Mouse (Mus musculus): ENCODE results near the gene Il18bp. TPM values are rescaled to one million over a fixed set of nuclear protein-coding genes. Genes with fewer than 3 reads are reported as not detected.
"Not testable (repeated sequence)": the region's sequence is repeated elsewhere in the genome, so short reads cannot be mapped to it uniquely, and the experiment has no call there.

The Il18bp gene
- polyA plus RNA-seq (2016; fragmentation: Nextera tagmentation; extraction: Ambion mirVana), result 2.3 and 3.4 TPM in 2 replicates

DNA sequence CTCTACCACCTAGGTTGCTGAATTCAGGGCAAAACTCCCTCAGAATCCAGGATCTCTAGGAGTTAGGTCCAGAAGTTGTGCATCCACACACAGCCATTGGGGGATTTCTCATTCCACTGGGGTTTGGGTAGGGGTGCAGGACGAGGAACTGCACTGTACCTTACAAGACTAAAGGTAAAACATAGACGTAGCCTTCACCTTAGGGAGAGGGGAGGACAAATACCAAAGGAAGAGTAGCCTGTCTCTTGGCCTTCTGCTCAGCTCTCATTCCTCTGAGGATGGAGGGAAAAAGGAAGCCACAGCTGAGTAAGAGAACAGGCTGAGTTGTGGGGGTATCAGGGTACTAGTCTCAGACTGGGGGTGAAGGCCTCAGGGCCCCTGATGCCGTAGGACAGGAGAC is at the start of gene Il18bp:
TSS of gene Il18bp (minus strand) at position 101 of the 400 bp plus-strand sequence.
- Histone ChIP-seq H3K4me1 (no peaks in the 10 kb centered on the region), H3K36me3 (peaks cover 99% of the 10 kb centered on the region), H3K27me3 (ENCODE audit: low read depth, poor library complexity, severe bottlenecking) (no peaks in the 10 kb centered on the region), H3K27ac (no peak within 1 kb of the TSS), H3K9me3 (replicated peaks) (no peaks in the 10 kb centered on the region), H3K4me3 (no peak within 1 kb of the TSS)
- WGBS, result 91% methylated on average over 3 of the region's 3 CpGs
- no peak for DNase-seq (ENCODE audit: low spot score)

DNA sequence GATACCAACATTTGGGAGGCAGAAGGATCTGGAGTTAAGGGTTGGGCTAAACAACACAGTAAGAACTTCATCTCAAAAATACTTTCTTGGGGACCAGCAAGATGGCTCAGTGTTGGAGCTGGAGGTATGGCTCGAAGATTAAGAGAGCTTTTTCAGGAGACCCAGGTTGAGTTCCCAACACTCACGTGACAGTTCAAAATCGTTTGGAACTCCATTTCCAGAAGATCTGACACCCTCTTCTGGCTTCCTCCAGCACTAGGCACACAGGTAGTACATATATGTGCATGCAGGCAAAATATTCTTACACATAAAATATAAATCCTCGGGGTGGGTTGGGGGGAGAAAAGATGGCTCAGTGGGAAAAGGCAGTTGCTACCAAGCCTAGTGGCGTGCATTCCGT is 47.9 kb upstream of the Il18bp start:
- DNase-seq (ENCODE audit: low spot score), result no peak
- peak overlapping the region; percentile 90 for H3K27ac ChIP-seq
- H3K27me3 ChIP-seq (ENCODE audit: low read depth, poor library complexity, severe bottlenecking), result no peaks in the 10 kb centered on the region

DNA sequence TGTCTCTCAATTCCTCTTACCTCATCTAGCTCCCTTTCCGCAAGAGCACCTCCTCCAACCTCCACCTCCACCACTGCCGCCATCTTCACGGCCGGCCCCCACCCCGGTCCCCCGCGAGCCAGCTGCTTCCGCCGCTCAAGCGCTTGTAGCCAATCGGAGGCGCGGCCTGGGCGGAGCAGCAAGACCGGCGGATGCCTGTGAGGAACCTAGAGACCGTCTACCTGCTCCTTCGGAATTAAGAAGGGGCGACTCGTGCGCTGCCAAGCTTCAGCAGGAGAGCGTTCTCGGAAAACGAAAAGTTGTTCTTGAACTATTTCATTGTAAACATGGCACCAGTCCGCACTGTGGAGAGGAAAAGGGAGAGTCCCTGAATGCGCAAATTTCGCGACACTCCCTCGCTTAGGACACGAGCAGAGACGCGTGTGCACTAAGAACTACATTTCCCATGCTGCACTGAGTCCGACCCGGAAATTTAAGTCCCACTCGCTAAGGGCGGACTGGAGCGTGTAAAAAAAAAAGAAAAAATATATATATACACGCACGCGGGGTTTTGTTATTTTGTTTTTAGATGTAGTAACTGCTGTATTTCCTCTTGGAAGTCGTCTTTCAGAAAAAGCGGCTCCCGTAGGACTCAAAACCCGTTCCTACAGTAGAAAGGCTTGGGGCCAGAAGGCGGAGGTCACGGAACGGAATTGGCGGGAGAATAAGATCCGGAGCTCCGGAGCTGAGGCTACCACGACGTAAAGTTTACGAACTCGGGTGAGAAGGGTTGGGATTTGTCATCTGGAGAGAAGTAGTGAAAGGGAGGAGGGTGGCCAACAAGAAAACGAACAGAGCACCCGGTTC is 46.8 kb upstream of the Il18bp start, which contains the start of the genes Rnf121, Xndc1 and Xntrpc:
TSS of gene Rnf121 (minus strand) at position 424 of the 846 bp plus-strand sequence.
TSS of gene Xndc1 (plus strand) at position 466 of the 846 bp plus-strand sequence.
TSS of gene Xntrpc (plus strand) at position 668 of the 846 bp plus-strand sequence.
- Histone ChIP-seq H3K27ac (peak within 1 kb of the TSS; percentile 90), H3K27me3 (ENCODE audit: low read depth, poor library complexity, severe bottlenecking) (no peaks in the 10 kb centered on the region), H3K9me3 (replicated peaks) (no peaks in the 10 kb centered on the region), H3K4me1 (peaks cover 16% of the 10 kb centered on the region), H3K36me3 (peaks cover 40% of the 10 kb centered on the region), H3K4me3 (peak within 1 kb of the TSS; percentile 83)
- DNase-seq (ENCODE audit: low spot score), result peak; percentile 96
- under 1% methylated on average over 56 of the region's 56 CpGs for whole genome bisulfite sequencing

More for the DNA sequence above, 47.9 kb upstream of the Il18bp start:
- peaks cover 43% of the 10 kb centered on the region for H3K36me3 ChIP-seq
- H3K4me3 ChIP-seq, result peak overlapping the region; percentile 83
- no peaks in the 10 kb centered on the region for H3K9me3 ChIP-seq (replicated peaks)
- WGBS, result 92% methylated on average over 6 of the region's 6 CpGs
- H3K4me1 ChIP-seq, result peaks cover 16% of the 10 kb centered on the region

DNA sequence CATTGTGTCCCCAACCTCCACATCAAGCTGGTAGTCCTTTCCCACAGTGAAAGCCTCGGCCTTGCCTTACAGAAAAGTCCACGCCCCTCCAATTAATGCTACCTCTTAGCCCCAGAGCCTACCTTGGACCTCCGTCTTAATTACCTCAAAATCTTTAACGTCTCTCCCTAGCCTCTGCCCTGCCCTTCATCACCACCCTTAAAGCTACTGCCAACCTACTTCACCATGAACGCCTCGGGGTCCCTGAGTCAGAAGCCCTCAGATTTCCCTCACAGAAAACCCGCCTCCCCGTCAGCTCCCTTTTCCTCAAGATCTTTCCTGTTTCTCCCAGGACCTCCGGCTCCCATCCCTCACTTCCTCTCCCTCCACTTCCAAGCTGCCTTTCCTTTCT is 46.2 kb upstream of the Il18bp start:
- Histone ChIP-seq H3K27ac (peak overlapping the region; percentile 90), H3K9me3 (replicated peaks) (no peaks in the 10 kb centered on the region), H3K36me3 (peaks cover 40% of the 10 kb centered on the region), H3K4me3 (peak overlapping the region; percentile 83), H3K4me1 (peaks cover 16% of the 10 kb centered on the region), H3K27me3 (ENCODE audit: low read depth, poor library complexity, severe bottlenecking) (no peaks in the 10 kb centered on the region)
- 2% methylated on average over 9 of the region's 9 CpGs for WGBS
- no peak for DNase-seq (ENCODE audit: low spot score)

DNA sequence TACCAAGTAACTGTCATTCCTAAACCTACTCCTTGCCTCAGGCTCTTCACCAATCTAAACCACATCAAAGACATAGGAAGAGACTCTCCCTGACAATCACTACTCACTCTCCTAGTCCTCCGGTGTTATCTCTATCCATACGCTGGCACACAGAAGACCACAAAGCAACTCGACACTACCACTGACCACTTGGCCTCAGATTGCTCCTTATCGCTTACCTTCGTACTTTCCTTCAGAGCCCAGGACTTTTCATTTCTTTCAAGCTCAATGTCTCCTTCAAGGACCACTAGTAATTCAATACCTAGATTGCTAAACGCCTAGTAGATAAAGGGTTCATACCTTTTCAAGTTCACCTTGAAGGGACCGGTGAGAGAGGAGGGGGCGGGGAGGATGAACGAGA is 45.4 kb upstream of the Il18bp start:
- DNase-seq (ENCODE audit: low spot score), result no peak
- H3K4me1 ChIP-seq, result peaks cover 16% of the 10 kb centered on the region
- H3K27me3 ChIP-seq (ENCODE audit: low read depth, poor library complexity, severe bottlenecking), result no peaks in the 10 kb centered on the region
- no peak overlapping the region for H3K27ac ChIP-seq
- peak overlapping the region; percentile 83 for H3K4me3 ChIP-seq
- peaks cover 43% of the 10 kb centered on the region for H3K36me3 ChIP-seq
- H3K9me3 ChIP-seq (replicated peaks), result no peaks in the 10 kb centered on the region
- 90% methylated on average over 9 of the region's 9 CpGs for WGBS

DNA sequence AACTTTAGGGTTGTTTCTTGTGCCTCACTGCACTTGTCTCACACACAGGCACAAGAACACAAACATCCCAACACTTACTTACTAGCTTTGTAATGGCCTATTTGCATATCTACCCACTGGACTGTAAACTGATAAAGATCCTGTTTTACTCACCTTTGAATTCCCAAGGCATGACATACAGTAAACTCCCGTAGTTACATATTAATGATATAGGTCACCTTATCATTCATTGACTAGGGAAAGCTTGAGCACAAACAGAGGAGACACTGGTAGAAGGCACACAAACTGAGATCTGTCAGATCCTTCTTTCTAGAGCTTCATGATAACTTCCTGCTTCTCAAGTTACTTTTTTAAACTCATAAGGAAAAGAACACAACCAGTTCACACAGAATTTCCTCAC is 43.7 kb upstream of the Il18bp start:
- no peak for DNase-seq (ENCODE audit: low spot score)
- H3K27ac ChIP-seq, result no peak overlapping the region
- peaks cover 41% of the 10 kb centered on the region for H3K36me3 ChIP-seq
- 98% methylated on average over 1 of the region's 1 CpGs for WGBS
- H3K27me3 ChIP-seq (ENCODE audit: low read depth, poor library complexity, severe bottlenecking), result no peaks in the 10 kb centered on the region
- no peak overlapping the region for H3K4me3 ChIP-seq
- peaks cover 16% of the 10 kb centered on the region for H3K4me1 ChIP-seq
- no peaks in the 10 kb centered on the region for H3K9me3 ChIP-seq (replicated peaks)

DNA sequence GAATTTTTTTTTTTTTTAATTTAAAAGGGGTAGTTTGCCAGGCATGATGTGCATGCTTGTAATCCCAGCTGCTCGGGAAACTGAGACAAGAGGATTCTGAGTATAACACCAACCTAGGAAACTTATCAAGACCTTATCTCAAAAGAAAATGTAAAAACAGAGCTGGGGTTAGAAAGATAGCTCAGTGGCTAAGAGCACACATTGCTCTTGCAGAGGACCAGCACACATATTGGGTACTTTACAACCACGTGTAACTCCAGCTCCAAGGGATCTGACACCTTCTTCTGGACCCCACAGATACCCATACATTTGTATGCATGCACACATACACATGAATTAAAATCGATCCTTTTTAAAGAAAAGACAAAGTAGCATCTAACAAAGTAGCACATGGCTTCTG is 42.9 kb upstream of the Il18bp start:
- Histone ChIP-seq H3K36me3 (peaks cover 47% of the 10 kb centered on the region), H3K27ac (no peak overlapping the region), H3K4me1 (peaks cover 13% of the 10 kb centered on the region), H3K27me3 (ENCODE audit: low read depth, poor library complexity, severe bottlenecking) (no peaks in the 10 kb centered on the region), H3K9me3 (replicated peaks) (no peaks in the 10 kb centered on the region), H3K4me3 (no peak overlapping the region)
- 94% methylated on average over 3 of the region's 3 CpGs for WGBS
- no peak for DNase-seq (ENCODE audit: low spot score)

DNA sequence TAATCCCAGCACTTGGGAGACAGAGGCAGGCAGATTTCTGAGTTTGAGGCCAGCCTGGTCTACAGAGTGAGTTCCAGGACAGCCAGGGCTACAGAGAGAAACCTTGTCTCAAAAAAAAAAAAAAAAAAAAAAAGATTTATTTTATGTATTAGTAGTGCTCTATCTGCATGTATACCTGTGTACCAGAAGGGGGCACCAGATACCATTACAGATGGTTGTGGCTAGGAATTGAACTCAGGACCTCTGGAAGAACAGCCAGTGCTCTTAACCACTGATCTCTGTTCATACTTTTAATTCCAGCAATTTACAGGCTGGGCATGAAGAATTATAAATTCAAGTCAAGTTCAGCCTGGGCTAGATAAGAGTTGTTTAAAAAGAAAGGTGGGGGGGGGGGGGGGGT is 30.0 kb upstream of the Il18bp start:
- peaks cover 15% of the 10 kb centered on the region for H3K4me1 ChIP-seq
- H3K9me3 ChIP-seq (replicated peaks); H3K4me3 ChIP-seq; H3K27ac ChIP-seq; H3K27me3 ChIP-seq (ENCODE audit: low read depth, poor library complexity, severe bottlenecking); DNase-seq (ENCODE audit: low spot score): not testable (repeated sequence)
- H3K36me3 ChIP-seq, result peaks cover 53% of the 10 kb centered on the region

DNA sequence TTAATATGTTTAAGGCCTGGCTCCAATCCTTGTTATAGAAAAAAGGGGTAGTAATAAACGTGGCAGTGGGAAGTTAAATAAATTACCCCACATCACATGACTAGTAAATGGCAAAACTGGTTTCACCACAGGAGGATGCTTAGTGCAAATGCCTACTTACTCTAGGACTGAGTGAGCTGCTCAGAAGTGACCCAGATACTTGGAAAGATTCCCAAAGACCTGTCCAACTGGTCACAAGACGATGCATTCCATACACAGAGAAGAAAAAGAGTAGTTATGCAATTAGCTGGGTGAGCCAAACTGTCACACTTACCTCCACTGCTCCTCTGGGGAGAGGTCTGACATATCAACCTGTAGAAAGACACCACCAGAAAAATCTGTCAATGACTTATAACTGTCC is 23.8 kb upstream of the Il18bp start:
- no peak overlapping the region for H3K27ac ChIP-seq
- H3K36me3 ChIP-seq, result peaks cover 62% of the 10 kb centered on the region
- no peaks in the 10 kb centered on the region for H3K9me3 ChIP-seq (replicated peaks)
- peaks cover 15% of the 10 kb centered on the region for H3K4me1 ChIP-seq
- 90% methylated on average over 2 of the region's 2 CpGs for WGBS
- H3K27me3 ChIP-seq (ENCODE audit: low read depth, poor library complexity, severe bottlenecking), result no peaks in the 10 kb centered on the region
- DNase-seq (ENCODE audit: low spot score), result no peak
- H3K4me3 ChIP-seq, result no peak overlapping the region

DNA sequence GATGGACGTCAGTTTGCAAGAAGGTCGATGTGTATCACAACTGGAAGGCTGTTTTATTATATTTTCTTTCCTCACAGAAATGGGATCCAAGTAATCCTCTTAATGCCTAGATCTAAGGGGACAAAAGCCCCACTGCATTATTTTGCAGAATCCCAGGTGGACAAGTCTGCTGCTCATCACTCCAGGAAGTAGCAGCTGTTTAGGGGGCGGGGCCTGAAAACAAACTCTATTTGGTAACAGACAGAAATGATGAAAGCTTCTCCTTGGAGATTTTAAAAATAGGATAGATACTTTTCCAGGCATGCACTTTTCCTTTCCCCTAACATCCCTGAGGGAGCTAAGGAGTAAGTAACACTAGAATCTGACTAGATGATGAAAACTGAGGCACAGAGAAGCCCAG is 18.8 kb upstream of the Il18bp start:
- DNase-seq (ENCODE audit: low spot score), result no peak
- H3K27me3 ChIP-seq (ENCODE audit: low read depth, poor library complexity, severe bottlenecking), result no peaks in the 10 kb centered on the region
- WGBS, result 96% methylated on average over 3 of the region's 3 CpGs
- H3K4me1 ChIP-seq, result no peaks in the 10 kb centered on the region
- no peaks in the 10 kb centered on the region for H3K9me3 ChIP-seq (replicated peaks)
- H3K4me3 ChIP-seq, result no peak overlapping the region
- H3K27ac ChIP-seq, result no peak overlapping the region
- H3K36me3 ChIP-seq, result peaks cover 97% of the 10 kb centered on the region

DNA sequence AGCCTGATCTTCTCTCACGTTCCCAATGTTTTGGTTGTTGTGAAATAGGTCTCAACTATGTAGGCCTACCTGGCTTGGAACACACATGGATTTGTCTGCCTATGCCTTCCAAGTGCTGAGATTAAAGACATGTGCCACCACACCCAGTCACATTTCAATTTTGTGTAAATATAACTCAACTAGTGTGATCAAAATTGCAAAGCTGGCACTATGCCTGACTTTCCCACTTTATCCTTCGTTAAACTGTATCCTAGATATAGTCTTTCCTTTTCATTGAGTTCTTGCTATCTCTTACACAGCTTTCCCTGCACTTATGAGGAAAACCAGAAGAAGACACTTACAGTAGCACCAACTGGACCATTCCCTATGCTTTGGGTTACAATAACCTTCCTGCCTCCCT is 17.0 kb upstream of the Il18bp start:
- Histone ChIP-seq H3K4me1 (no peaks in the 10 kb centered on the region), H3K36me3 (peaks cover 100% of the 10 kb centered on the region), H3K9me3 (replicated peaks) (no peaks in the 10 kb centered on the region), H3K27ac (no peak overlapping the region), H3K27me3 (ENCODE audit: low read depth, poor library complexity, severe bottlenecking) (no peaks in the 10 kb centered on the region), H3K4me3 (no peak overlapping the region)
- no peak for DNase-seq (ENCODE audit: low spot score)
- 95% methylated on average over 2 of the region's 2 CpGs for WGBS

DNA sequence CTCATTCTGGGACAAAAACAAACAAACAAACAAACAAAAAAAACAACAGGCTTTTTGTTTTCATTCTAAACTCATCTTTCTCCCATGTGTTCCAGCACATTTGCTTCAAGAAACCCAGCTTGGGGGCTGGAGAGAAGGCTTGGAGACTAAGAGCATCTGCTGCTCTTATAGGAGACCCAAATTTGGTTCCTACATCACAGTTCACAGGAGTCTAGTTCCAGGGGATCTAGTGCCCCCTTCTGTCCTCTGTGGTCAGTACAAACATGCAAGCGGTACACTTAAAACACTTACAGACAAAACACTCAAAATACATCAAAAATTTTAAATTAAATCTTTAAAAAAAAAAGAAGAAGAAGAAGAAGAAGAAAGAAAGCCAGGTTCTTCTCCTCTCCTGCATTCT is 16.4 kb upstream of the Il18bp start:
- 94% methylated on average over 1 of the region's 1 CpGs for WGBS
- no peak for DNase-seq (ENCODE audit: low spot score)
- H3K4me1 ChIP-seq, result no peaks in the 10 kb centered on the region
- H3K36me3 ChIP-seq, result peaks cover 100% of the 10 kb centered on the region
- H3K27me3 ChIP-seq (ENCODE audit: low read depth, poor library complexity, severe bottlenecking), result no peaks in the 10 kb centered on the region
- no peak overlapping the region for H3K27ac ChIP-seq
- H3K9me3 ChIP-seq (replicated peaks), result no peaks in the 10 kb centered on the region
- no peak overlapping the region for H3K4me3 ChIP-seq

DNA sequence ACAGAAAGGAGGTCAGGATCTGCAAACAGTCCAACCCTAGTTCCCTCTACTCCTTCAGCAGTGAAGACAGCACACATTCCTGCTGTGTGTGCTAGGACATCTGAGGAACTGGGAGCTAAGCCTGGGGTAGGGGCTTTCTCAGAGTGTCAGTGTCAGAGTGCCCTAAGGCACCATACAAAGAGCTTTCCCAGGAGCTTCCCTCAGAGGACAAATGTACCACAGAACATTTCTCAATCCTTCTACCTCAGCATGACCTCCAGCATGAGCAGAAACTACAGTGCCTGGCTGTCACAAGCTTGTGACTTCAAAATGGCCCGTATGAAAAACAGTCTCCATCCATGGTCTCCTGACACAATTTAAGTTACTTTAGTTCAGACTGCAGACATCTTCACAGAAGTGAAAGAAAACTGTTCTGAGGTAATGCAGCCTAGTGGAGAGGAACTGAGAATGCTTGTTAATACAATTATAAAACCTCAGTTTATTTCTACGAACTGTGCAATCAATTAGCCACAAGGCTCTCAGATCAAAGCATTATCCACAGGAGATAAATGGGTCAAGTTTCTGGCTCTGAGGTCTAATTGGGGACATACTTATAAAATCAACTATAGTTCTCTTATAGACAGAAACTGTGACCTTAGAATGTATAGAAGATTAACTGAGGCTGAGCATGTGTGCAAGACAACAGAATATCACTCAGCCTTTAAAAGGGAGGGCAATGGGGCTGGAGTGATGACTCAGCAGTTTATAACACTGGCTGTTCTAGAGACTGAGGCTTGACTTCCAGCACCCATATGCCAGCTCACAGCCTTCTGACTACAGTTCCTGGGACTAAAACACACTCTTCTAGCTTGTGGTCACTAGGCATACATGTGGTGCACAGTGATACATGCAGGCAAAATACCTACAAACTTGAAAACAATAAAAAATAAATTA is 7.0 kb upstream of the Il18bp start:
- H3K4me3 ChIP-seq, result no peak overlapping the region
- no peak overlapping the region for H3K27ac ChIP-seq
- WGBS, result 79% methylated on average over 2 of the region's 2 CpGs
- no peaks in the 10 kb centered on the region for H3K4me1 ChIP-seq
- no peaks in the 10 kb centered on the region for H3K9me3 ChIP-seq (replicated peaks)
- H3K36me3 ChIP-seq, result peaks cover 92% of the 10 kb centered on the region
- H3K27me3 ChIP-seq (ENCODE audit: low read depth, poor library complexity, severe bottlenecking), result no peaks in the 10 kb centered on the region
- DNase-seq (ENCODE audit: low spot score), result no peak

Data from limb, embryonic 10.5 days (tissue).